Mouse (Mus musculus) forebrain, postnatal 0 days (tissue): ENCODE measurements around the gene Naa25. TPM values are rescaled to one million over a fixed set of nuclear protein-coding genes. Genes with fewer than 3 reads are reported as not detected.

ENCODE experiments used
- ATAC-seq: fragments of 200-750 bp; cut with Nextera tagmentation; 2 replicates; pipeline ENCODE4 v1.8.0; 2017; ENCODE audit warnings: mild to moderate bottlenecking, moderate library complexity
- DNase-seq: peaks from one replicate; pipeline ENCODE4 v3.0.0-alpha.2; 2015
- H3K27ac ChIP-seq: fragments of 300-500 bp; sonication (generic); 2 replicates; pipeline ENCODE4 v1.5.1; 2014; ENCODE audit warnings: low read depth, mild to moderate bottlenecking, antibody characterized with exemption, low read length, moderate library complexity, mixed read lengths
- H3K27me3 ChIP-seq: fragments of 300-500 bp; sonication (generic); 2 replicates; pipeline ENCODE4 v1.6.1; 2014; ENCODE audit warnings: mild to moderate bottlenecking, low read length, mixed read lengths; ENCODE audit not compliant: insufficient read depth
- H3K36me3 ChIP-seq: fragments of 300-500 bp; sonication (generic); 2 replicates; pipeline ENCODE4 v1.6.1; 2014; ENCODE audit warnings: mild to moderate bottlenecking, moderate library complexity; ENCODE audit not compliant: insufficient read depth
- H3K4me1 ChIP-seq: fragments of 300-500 bp; sonication (generic); 2 replicates; pipeline ENCODE4 v1.6.1; 2014; ENCODE audit warnings: antibody characterized with exemption; ENCODE audit not compliant: insufficient read depth
- H3K4me2 ChIP-seq: fragments of 300-500 bp; sonication (generic); 2 replicates; pipeline ENCODE4 v1.6.1; 2014; ENCODE audit warnings: low read depth, mild to moderate bottlenecking, moderate library complexity
- H3K4me3 ChIP-seq: fragments of 300-500 bp; sonication (generic); 2 replicates; pipeline ENCODE4 v1.5.1; 2014; ENCODE audit warnings: low read depth, low read length, mixed read lengths
- H3K9ac ChIP-seq: fragments of 300-500 bp; sonication (generic); 2 replicates; pipeline ENCODE4 v1.6.1; 2014; ENCODE audit warnings: mild to moderate bottlenecking
- H3K9me3 ChIP-seq: fragments of 300-500 bp; sonication (generic); 2 replicates; pipeline ENCODE4 v1.6.1; 2016; ENCODE audit warnings: low read length
- CTCF ChIP-seq: sonication (generic); IDR thresholded peaks from 2 replicates; pipeline ENCODE4 v1.5.1; 2016; ENCODE audit warnings: antibody characterized with exemption, control low read depth, low read depth
- WGBS: fragments of 180-500 bp; shearing (Covaris S2); extraction: QIAGEN DNeasy Blood & Tissue Kit; methylation state at CpG from one replicate; pipeline ENCODE4 v1.1.7; 2014; 5-methylcytosine and 5-hydroxymethylcytosine counted together
- polyA plus RNA-seq: library from polyadenylated mRNA; unstranded; fragments of >200 nt; fragmentation: Nextera tagmentation; extraction: Ambion mirVana; gene quantifications from 2 replicates; pipeline ENCODE4 v1.2.1, GENCODE M21; 2015
- total RNA-seq: library from RNA; depleted of rRNA; stranded (reverse); fragments of >200 nt; gene quantifications from 2 replicates; pipeline ENCODE4 v1.2.3, GENCODE M21; 2014

Naa25 gene
- total and polyA plus RNA-seq, 2 experiments from 2014 or later, result 44.1 to 45.9 TPM

DNA sequence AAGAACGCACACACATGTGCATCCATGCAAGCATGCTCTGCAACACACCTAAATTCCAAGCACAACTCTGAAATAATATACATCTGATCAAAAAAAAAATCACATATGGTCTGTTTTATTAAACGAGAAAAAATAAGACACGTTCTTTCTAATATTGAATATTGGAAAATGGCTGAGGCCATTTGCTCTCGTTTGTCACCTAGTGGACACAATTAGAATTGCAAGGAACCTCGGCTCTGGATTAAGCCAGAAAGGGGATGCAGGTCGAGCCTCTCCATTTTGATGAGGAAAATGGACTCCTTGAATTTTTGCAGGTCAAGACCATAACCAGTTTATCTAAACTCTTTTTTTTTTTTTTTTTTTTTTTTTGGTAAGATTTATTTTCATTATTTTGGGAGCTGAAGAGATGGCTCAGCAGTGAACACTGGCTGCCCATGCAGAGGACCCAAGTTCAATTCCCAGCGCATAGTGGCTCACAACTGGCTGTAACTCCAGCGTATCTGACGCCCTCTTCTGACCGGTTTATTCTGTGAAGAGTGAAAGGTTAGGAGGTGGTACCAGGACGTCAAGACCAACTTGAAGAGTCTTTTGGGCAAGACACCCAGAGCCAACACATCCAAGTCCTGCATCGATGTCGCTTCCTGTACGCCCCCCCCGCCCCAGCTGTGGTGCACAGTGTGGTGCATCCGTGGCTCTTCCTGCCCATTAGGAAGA is 4.9 kb upstream of the Naa25 start:
- TF ChIP-seq CTCF, result peak; percentile 80
- Histone ChIP-seq H3K9ac (no peak overlapping the region), H3K4me2 (no peak overlapping the region), H3K9me3 (no peaks in the 10 kb centered on the region), H3K4me1 (no peaks in the 10 kb centered on the region), H3K27ac (no peak overlapping the region), H3K4me3 (no peak overlapping the region), H3K27me3 (no peaks in the 10 kb centered on the region), H3K36me3 (no peaks in the 10 kb centered on the region)
- 52% methylated on average over 16 of the region's 16 CpGs for WGBS
- DNase-seq, result peak; percentile 59
- ATAC-seq, result no peak

DNA sequence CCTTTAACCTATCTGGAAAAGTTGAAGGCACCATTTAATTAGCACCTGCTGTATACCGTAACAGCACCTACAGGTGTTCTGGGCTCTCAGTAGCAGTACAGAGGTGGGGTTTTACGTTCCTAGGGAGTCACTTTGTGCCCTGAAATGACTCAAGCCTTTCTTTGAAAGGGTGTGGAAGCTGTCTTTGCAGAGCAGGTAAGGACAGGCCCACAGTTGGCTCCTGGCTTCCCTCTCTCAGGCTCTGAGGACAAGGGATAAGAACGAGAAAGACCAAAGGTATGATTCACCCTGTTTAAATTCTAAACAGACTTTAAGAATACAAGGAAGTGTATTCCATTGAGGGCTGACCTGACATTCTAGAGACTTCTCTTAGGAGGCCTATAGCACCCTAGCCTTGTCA is 4.3 kb upstream of the Naa25 start:
- DNase-seq, result no peak
- H3K4me1 ChIP-seq, result no peaks in the 10 kb centered on the region
- no peak overlapping the region for H3K4me3 ChIP-seq
- H3K36me3 ChIP-seq, result no peaks in the 10 kb centered on the region
- no peaks in the 10 kb centered on the region for H3K27me3 ChIP-seq
- ATAC-seq, result no peak
- no peak overlapping the region for H3K4me2 ChIP-seq
- 82% methylated on average over 3 of the region's 3 CpGs for WGBS
- no peaks in the 10 kb centered on the region for H3K9me3 ChIP-seq
- no peak for TF ChIP-seq CTCF
- no peak overlapping the region for H3K9ac ChIP-seq
- H3K27ac ChIP-seq, result no peak overlapping the region

DNA sequence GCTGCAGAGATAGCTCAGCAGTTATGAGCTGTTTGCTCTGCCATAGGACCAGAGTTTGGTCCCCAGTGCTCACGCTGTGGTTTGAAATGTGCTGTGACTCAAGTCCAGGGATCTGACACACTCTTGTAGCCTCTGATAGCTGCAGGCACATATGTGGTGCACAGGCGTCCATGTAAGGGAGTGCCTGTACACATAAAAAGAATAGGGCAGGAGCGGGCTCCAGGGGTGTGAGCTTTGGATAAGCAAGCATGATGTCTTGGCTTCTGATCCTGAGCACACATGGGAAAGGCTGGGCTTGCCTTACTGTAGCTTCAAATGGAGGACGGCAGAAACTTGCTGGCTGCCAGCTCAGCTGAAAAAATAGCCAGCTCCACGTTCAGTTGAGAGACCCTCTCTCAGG is 2.1 kb upstream of the Naa25 start:
- Histone ChIP-seq H3K36me3 (no peaks in the 10 kb centered on the region), H3K27ac (no peak overlapping the region), H3K4me2 (no peak overlapping the region), H3K9ac (no peak overlapping the region), H3K9me3 (no peaks in the 10 kb centered on the region), H3K4me1 (peaks cover 8% of the 10 kb centered on the region), H3K4me3 (no peak overlapping the region), H3K27me3 (no peaks in the 10 kb centered on the region)
- 82% methylated on average over 5 of the region's 5 CpGs for WGBS
- TF ChIP-seq CTCF, result no peak
- ATAC-seq, result no peak
- no peak for DNase-seq

DNA sequence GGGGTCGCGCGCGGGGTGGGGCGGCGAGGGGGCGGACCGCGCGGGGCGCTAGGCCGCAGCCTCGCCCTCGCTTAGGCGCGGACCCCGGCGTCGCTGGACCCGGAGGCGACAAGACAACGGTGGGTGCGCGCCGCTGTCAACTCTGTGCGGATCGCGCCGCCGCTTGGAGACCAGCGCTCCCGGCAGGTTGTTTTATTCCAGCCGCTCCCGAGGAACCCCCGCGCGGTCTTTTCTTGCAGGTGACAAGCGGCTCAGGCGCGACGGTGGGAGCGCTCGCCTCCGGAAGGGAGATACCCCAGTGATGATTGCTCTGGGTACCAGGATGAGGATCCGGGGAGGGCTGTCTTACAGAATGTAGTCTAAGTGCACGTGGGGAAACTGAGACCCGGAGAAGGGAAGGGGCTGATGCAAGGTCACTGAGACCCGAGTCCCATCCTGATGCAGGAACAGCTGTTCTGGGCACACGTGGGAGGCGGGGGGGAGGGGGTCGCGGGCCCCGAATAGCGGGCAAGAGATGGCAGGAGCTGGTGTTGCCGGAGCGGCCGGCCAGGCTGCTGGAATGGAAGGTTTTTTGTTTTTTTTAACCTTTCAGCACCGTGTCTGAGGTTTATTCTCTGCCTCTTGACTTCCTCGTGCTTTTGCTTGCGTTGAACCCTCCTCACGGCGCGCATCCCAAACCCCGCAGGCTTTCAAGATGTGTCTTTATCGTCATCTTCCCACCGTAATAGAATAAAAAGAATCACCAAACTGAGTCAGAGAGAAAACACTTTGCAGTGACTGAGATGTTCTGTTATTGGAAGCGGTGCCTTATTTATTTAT is 619 bp downstream of the Naa25 start:
- H3K9me3 ChIP-seq, result no peaks in the 10 kb centered on the region
- WGBS, result 2% methylated on average over 56 of the region's 67 CpGs
- TF ChIP-seq CTCF, result no peak

DNA sequence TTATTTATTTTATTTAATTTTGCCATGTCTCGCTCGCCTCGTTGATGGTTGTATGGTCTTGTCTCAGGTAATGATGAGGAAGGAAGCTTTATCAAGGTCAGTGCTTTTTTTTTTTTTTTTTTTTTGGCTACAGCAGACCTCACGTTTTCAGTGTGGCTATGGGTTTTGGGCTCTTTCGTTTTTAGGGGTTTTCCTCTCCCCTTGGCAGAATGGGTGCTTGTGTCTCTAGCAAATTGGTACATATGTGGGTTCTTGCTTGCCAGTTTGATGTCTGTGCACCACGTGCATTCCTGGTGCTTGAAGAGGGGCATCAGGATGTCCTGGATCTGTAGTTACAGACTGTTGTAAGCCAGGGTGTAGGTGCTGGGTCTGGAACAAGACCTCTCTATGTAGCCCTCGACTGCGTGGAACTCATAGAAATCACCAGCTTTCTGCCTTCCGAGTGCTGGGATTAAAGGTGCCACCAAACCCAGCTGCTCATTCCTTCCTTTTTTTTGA is 1.3 kb downstream of the Naa25 start:
- H3K4me1 ChIP-seq, result peaks cover 8% of the 10 kb centered on the region

More for the DNA sequence above, 619 bp downstream of the Naa25 start:
- H3K9ac ChIP-seq, result peak overlapping the region; percentile 87
- H3K27me3 ChIP-seq, result no peaks in the 10 kb centered on the region
- DNase-seq (peak; percentile 58), ATAC-seq (peak; percentile 75)
- peak overlapping the region; percentile 90 for H3K4me3 ChIP-seq
- peak overlapping the region; percentile 79 for H3K27ac ChIP-seq
- H3K4me2 ChIP-seq, result peak overlapping the region; percentile 83
- H3K36me3 ChIP-seq, result peaks cover 10% of the 10 kb centered on the region; the same call in 1 of the 2 replicates
- peaks cover 8% of the 10 kb centered on the region for H3K4me1 ChIP-seq

DNA sequence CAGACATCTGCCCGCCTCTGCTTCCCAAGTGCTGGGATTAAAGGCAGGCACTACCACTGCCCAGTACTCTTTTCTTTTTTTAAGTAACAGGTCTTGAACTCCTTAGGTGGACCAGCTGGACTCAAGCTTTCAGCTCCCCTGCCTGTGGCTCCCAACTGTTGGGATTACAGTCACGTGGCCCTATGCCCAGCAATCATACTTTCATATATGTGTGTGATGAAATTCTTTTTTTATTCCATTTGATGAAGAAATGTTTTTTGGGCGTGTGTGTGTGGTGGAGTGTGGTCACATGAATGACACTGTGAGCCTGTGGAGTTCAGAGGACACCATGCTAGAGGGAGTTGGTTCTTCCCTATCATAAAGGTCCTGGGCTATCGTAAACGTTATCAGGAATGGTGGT is 1.8 kb downstream of the Naa25 start:
- WGBS, result 91% methylated on average over 5 of the region's 5 CpGs
- no peak overlapping the region for H3K4me3 ChIP-seq
- H3K36me3 ChIP-seq, result peaks cover 13% of the 10 kb centered on the region; the same call in 1 of the 2 replicates
- peaks cover 8% of the 10 kb centered on the region for H3K4me1 ChIP-seq
- DNase-seq (no peak), ATAC-seq (no peak)
- no peaks in the 10 kb centered on the region for H3K27me3 ChIP-seq
- H3K4me2 ChIP-seq, result peak overlapping the region; percentile 83; the same call in 1 of the 2 replicates
- no peak overlapping the region for H3K9ac ChIP-seq
- H3K27ac ChIP-seq, result no peak overlapping the region
- H3K9me3 ChIP-seq, result no peaks in the 10 kb centered on the region
- TF ChIP-seq CTCF, result no peak

More for the DNA sequence above, 1.3 kb downstream of the Naa25 start:
- ATAC-seq (no peak), DNase-seq (no peak)
- Histone ChIP-seq H3K27me3 (no peaks in the 10 kb centered on the region), H3K9ac (peak overlapping the region; percentile 87), H3K27ac (no peak overlapping the region), H3K4me2 (peak overlapping the region; percentile 83), H3K4me3 (peak overlapping the region; percentile 90), H3K9me3 (no peaks in the 10 kb centered on the region), H3K36me3 (peaks cover 13% of the 10 kb centered on the region; the same call in 1 of the 2 replicates)
- 57% methylated on average over 9 of the region's 9 CpGs for WGBS
- TF ChIP-seq CTCF, result no peak

DNA sequence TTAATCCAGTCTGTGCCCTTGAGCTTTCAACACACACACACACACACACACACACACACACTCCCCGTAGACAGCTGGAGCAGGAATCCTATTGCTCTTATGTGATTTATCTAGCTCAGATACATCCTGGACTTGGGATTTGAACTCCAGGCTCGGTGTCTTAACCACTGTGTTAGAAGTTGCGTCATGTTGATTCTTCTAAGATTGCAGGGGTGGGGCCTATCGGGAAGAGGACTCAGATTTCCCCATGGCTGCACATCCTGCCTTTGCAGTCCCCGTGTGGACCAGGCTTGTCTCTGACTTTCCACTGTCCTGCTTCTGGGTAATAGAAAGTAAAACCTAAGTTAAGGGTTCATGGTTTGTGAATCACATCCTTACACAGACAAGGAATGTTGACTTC is 2.3 kb downstream of the Naa25 start:
- DNase-seq (no peak), ATAC-seq (no peak)
- H3K9me3 ChIP-seq, result no peaks in the 10 kb centered on the region
- H3K4me2 ChIP-seq, result no peak overlapping the region
- no peaks in the 10 kb centered on the region for H3K27me3 ChIP-seq
- peaks cover 13% of the 10 kb centered on the region; the same call in 1 of the 2 replicates for H3K36me3 ChIP-seq
- 79% methylated on average over 5 of the region's 5 CpGs for WGBS
- no peak overlapping the region for H3K9ac ChIP-seq
- TF ChIP-seq CTCF, result no peak
- peaks cover 8% of the 10 kb centered on the region for H3K4me1 ChIP-seq
- no peak overlapping the region for H3K27ac ChIP-seq
- H3K4me3 ChIP-seq, result no peak overlapping the region
